Mouse (Mus musculus): Measurements from ENCODE around the gene Macrod1. TPM values are rescaled to one million over a fixed set of nuclear protein-coding genes. Genes with fewer than 3 reads are reported as not detected.

Gene Macrod1
- polyA plus RNA-seq, 1 experiment from 2014 or later = 12.2 TPM

DNA sequence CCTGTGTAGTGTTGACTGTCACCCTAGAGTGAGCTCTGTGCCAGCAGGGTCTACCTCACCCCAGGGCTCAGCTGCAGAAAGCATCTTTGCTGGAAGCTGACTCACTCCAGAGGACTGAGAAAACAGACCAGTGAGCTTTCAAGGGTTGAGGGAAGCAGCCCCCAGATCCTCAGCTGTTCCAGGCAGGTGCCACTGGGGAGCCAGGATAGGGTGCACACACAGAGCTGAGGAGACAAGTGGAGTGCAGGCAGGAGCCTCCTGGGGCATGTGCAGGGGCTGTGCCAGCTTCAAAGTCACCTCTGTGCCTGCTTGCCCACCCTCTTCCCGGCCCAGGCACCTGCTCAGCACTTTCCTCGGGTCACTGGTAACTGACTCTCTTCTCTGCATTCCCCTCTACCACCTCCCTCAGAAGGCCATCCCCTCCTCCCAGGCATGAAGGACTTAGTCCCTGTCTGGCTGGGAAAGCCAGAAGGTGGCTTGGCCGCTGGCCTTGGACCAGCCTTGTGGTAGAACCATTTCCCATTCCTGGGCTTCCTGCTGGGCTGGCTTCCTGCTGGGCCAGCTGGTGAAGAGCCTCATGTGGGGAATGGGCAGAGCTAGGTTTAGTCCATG, 122.3 kb downstream of the Macrod1 start:
- no peak overlapping the region for H3K9ac ChIP-seq
- 45% methylated on average over 2 of the region's 3 CpGs for WGBS
- no peak overlapping the region for H3K4me2 ChIP-seq (replicated peaks)
- H3K4me3 ChIP-seq = no peak overlapping the region
- ATAC-seq (ENCODE audit: insufficient number of reproducible peaks, insufficient read depth, low FRiP score, low TSS enrichment) = no peak
- no peak overlapping the region for H3K27ac ChIP-seq
- peaks cover 53% of the 10 kb centered on the region for H3K4me1 ChIP-seq
- no peaks in the 10 kb centered on the region for H3K36me3 ChIP-seq
- no peaks in the 10 kb centered on the region for H3K9me3 ChIP-seq
- peaks cover 29% of the 10 kb centered on the region for H3K27me3 ChIP-seq

DNA sequence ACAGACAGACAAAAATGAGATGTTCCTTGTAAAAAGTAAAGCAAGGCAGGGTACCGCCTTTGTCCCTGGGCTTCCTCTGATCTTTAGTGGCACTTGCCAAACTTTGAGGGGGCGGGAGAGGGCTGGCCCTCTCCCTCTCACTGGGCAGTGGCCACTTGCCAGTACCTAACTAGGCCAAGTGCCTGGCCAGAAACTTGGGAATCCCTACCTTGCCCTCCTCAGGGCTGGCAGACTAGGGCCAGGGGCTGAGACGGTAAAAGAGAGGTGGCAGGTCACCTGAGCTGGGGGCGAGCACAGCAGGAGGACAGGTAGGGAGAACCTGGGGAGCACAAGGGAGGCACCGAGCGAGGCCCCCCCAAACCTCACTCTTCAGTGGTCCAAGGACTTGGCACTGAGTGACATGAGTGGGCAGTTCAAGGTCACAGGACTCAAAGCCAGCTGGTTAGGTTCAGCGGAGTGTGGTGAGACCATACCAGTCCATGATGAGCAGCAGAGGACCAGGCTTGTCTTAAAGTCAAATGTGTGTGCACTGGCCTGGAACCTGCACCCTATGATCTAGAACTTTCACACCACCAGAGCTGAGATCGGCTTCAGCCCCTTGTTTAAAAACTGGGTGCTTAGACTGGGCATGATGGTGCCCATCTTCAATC, 124.3 kb downstream of the Macrod1 start:
- no peak overlapping the region for H3K27ac ChIP-seq
- no peaks in the 10 kb centered on the region for H3K9me3 ChIP-seq
- peaks cover 60% of the 10 kb centered on the region for H3K4me1 ChIP-seq
- peaks cover 42% of the 10 kb centered on the region for H3K27me3 ChIP-seq
- H3K36me3 ChIP-seq = no peaks in the 10 kb centered on the region
- no peak overlapping the region for H3K9ac ChIP-seq
- 79% methylated on average over 8 of the region's 8 CpGs for WGBS
- ATAC-seq (ENCODE audit: insufficient number of reproducible peaks, insufficient read depth, low FRiP score, low TSS enrichment) = no peak
- no peak overlapping the region for H3K4me3 ChIP-seq
- no peak overlapping the region for H3K4me2 ChIP-seq (replicated peaks)

DNA sequence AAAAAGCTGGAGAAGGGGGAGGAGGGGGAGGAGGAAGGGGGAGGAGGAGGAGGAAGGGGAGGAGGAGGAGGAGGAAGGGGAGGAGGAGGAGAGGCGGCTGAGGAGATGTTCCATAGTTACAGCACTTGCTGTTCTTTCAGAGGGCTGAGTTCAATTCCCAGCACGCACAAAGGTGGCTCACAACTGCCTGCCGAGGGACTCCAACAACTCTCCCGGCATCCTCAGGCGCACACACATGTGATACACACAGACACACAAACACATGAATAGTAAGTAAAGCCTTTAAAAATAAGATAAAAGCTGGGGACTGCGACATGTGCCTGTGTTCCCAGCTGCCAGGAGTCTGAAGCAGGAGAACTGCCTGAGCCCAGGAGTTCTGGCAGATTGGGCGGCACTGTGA, 124.9 kb downstream of the Macrod1 start:
- peak overlapping the region; percentile 70 for H3K27ac ChIP-seq
- H3K36me3 ChIP-seq = no peaks in the 10 kb centered on the region
- no peaks in the 10 kb centered on the region for H3K9me3 ChIP-seq
- H3K9ac ChIP-seq = no peak overlapping the region
- no peak overlapping the region for H3K4me2 ChIP-seq (replicated peaks)
- peaks cover 48% of the 10 kb centered on the region for H3K27me3 ChIP-seq
- H3K4me1 ChIP-seq = peaks cover 56% of the 10 kb centered on the region
- WGBS = 54% methylated on average over 7 of the region's 7 CpGs
- no peak for ATAC-seq (ENCODE audit: insufficient number of reproducible peaks, insufficient read depth, low FRiP score, low TSS enrichment)
- no peak overlapping the region for H3K4me3 ChIP-seq

GRCm38 (mm10) chr19:7182273-7182949, 125.8 kb downstream of the Macrod1 start:
- no peak overlapping the region for H3K4me3 ChIP-seq
- H3K36me3 ChIP-seq = no peaks in the 10 kb centered on the region
- H3K27ac ChIP-seq = peak overlapping the region; percentile 70
- peak overlapping the region; percentile 40 for H3K4me2 ChIP-seq (replicated peaks)
- peaks cover 53% of the 10 kb centered on the region for H3K4me1 ChIP-seq
- ATAC-seq (ENCODE audit: insufficient number of reproducible peaks, insufficient read depth, low FRiP score, low TSS enrichment) = 0 out of 2 replicates have a peak, but pooled peaks have one; percentile 35
- H3K9ac ChIP-seq = no peak overlapping the region
- 4% methylated on average over 23 of the region's 23 CpGs for whole genome bisulfite sequencing
- H3K9me3 ChIP-seq = no peaks in the 10 kb centered on the region
- H3K27me3 ChIP-seq = peaks cover 55% of the 10 kb centered on the region

DNA sequence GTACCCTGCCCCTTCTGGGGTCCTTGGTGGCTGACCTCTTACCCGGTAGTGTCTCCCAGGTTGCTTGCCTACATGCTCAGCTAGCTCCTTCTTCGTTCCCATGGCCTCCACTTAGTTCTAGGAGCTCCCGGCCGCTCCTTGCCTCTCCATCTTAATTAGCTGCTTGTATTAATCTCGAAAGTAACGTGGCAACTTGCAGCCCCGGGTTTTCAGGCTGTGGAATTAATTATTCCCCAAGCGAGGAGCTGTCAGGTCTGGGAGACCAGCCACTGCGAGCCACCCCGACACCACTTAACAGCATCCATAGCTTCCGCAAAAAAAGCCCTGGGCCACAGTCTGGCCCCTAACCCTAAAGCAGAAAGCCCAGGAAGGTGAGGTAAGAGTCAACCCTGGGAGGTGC, 126.8 kb downstream of the Macrod1 start:
- Histone ChIP-seq H3K4me1 (peaks cover 45% of the 10 kb centered on the region), H3K9me3 (no peaks in the 10 kb centered on the region), H3K27me3 (peaks cover 55% of the 10 kb centered on the region), H3K36me3 (no peaks in the 10 kb centered on the region), H3K9ac (no peak overlapping the region), H3K27ac (0 out of 2 replicates have a peak overlapping the region, but pooled peaks have one; percentile 7), H3K4me2 (replicated peaks) (no peak overlapping the region), H3K4me3 (no peak overlapping the region)
- no peak for ATAC-seq (ENCODE audit: insufficient number of reproducible peaks, insufficient read depth, low FRiP score, low TSS enrichment)
- 46% methylated on average over 11 of the region's 11 CpGs for whole genome bisulfite sequencing

- H3K36me3 ChIP-seq = no peaks in the 10 kb centered on the region
- no peak for ATAC-seq (ENCODE audit: insufficient number of reproducible peaks, insufficient read depth, low FRiP score, low TSS enrichment)
- no peaks in the 10 kb centered on the region for H3K9me3 ChIP-seq
- no peak overlapping the region for H3K4me3 ChIP-seq
- H3K4me2 ChIP-seq (replicated peaks) = no peak overlapping the region
- no peak overlapping the region for H3K9ac ChIP-seq
- peaks cover 39% of the 10 kb centered on the region for H3K4me1 ChIP-seq
- H3K27ac ChIP-seq = no peak overlapping the region
- H3K27me3 ChIP-seq = peaks cover 56% of the 10 kb centered on the region
- WGBS = 41% methylated on average over 4 of the region's 4 CpGs
Measured at GRCm38 (mm10) chr19:7185059-7185458, 128.4 kb downstream of the Macrod1 start.

DNA sequence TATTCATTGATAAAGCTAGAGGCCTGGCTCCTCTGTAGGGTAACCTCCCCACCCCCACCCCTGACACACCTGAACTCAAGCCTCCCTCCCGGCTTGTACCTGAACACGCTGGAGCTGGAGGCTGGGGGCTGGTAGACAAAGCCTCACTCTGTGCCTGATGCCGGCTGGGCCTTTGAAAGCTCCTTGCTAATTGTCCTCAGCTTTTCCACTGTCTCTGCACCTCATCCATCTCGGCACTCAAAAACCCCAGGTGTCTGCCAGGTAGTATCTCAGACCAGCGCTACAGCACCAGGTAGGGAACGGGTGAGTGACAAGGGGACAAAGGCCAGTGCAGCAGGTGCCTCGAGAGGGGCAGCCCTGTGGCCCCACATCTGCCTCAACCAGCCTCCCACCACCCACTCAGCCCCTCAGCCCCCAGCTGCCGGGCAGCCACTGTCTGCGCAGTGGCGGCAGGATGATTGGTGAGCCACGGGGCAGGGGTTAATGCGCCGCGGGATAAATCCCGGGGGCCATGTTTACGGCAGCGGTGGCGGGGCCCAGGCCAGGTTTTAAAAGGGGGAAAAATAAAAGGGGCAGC, 129.2 kb downstream of the Macrod1 start:
- Histone ChIP-seq H3K9ac (no peak overlapping the region), H3K27me3 (peaks cover 55% of the 10 kb centered on the region), H3K27ac (no peak overlapping the region), H3K4me2 (replicated peaks) (no peak overlapping the region; the same call in 1 of the 2 replicates), H3K4me1 (peaks cover 39% of the 10 kb centered on the region), H3K36me3 (no peaks in the 10 kb centered on the region), H3K9me3 (no peaks in the 10 kb centered on the region), H3K4me3 (no peak overlapping the region)
- WGBS = 6% methylated on average over 18 of the region's 18 CpGs
- ATAC-seq (ENCODE audit: insufficient number of reproducible peaks, insufficient read depth, low FRiP score, low TSS enrichment) = no peak

DNA sequence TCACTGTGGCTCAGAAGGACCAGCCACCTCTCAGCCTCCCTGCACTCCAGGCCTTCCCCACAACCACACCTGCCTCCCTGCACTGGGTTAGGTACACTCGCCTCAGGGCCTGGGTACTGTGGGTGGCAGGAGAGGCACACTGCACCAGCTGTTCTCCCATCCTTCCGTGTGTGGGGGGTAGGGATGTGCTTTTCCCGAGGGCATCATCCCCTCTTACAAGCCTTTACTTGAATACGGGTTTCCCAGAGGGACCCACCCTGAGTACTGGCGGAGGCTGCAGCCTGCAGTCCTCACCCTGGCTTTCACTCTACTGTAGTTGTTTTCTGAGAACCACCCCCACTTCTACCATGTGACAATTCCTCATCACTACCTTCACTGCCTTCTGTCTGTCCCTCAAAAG, 130.5 kb downstream of the Macrod1 start:
- H3K4me2 ChIP-seq (replicated peaks) = no peak overlapping the region
- H3K36me3 ChIP-seq = no peaks in the 10 kb centered on the region
- no peak for ATAC-seq (ENCODE audit: insufficient number of reproducible peaks, insufficient read depth, low FRiP score, low TSS enrichment)
- no peak overlapping the region for H3K9ac ChIP-seq
- peaks cover 32% of the 10 kb centered on the region for H3K4me1 ChIP-seq
- no peaks in the 10 kb centered on the region for H3K9me3 ChIP-seq
- H3K27ac ChIP-seq = no peak overlapping the region
- WGBS = 53% methylated on average over 5 of the region's 5 CpGs
- peaks cover 49% of the 10 kb centered on the region for H3K27me3 ChIP-seq
- H3K4me3 ChIP-seq = no peak overlapping the region

DNA sequence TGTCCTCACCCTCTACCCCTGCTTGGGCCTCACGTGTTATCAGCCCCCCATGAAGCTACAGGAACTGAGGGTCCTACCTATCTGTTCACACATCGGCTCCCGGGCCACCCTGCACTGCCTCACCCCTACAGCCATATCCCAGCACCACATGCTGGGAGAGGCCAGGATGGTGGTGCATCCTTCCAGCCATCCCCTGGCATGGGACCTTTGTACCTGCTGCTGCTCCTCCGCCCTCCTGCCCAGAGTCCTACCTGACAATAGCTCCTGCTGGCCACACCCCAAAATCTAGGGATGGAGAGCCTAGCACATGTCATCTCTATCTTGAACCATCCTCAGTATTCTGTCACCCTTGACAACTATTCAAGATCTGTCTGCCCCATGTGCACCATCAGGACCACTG, 132.4 kb downstream of the Macrod1 start:
- Histone ChIP-seq H3K27me3 (peaks cover 32% of the 10 kb centered on the region), H3K9ac (no peak overlapping the region), H3K27ac (no peak overlapping the region), H3K36me3 (no peaks in the 10 kb centered on the region), H3K4me2 (replicated peaks) (no peak overlapping the region), H3K9me3 (no peaks in the 10 kb centered on the region), H3K4me3 (no peak overlapping the region), H3K4me1 (peaks cover 14% of the 10 kb centered on the region)
- WGBS = 73% methylated on average over 4 of the region's 4 CpGs
- no peak for ATAC-seq (ENCODE audit: insufficient number of reproducible peaks, insufficient read depth, low FRiP score, low TSS enrichment)

DNA sequence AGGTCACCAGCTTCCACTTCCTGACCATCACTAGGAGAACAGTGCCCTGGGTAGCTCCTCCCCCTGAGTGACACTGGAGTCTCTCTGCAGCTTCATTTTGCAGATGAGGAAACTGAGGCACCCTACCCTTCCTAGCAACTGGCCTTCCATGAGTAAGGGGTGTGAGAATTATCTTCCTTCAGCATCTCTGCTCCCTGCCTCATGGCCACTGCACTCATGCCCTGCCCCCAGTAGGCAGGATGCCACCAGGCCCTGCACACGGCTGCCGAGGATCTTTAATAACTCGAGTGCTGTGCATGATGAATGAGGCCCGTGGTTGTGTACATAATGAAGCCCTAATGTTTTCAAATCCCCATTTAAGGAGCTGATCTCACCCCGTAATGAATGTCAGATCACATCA, 134.4 kb downstream of the Macrod1 start:
- Histone ChIP-seq H3K36me3 (no peaks in the 10 kb centered on the region), H3K4me3 (no peak overlapping the region), H3K4me2 (replicated peaks) (no peak overlapping the region), H3K4me1 (peaks cover 10% of the 10 kb centered on the region), H3K9me3 (no peaks in the 10 kb centered on the region), H3K27ac (no peak overlapping the region), H3K27me3 (peaks cover 19% of the 10 kb centered on the region), H3K9ac (no peak overlapping the region)
- WGBS = 58% methylated on average over 5 of the region's 5 CpGs
- no peak for ATAC-seq (ENCODE audit: insufficient number of reproducible peaks, insufficient read depth, low FRiP score, low TSS enrichment)

DNA sequence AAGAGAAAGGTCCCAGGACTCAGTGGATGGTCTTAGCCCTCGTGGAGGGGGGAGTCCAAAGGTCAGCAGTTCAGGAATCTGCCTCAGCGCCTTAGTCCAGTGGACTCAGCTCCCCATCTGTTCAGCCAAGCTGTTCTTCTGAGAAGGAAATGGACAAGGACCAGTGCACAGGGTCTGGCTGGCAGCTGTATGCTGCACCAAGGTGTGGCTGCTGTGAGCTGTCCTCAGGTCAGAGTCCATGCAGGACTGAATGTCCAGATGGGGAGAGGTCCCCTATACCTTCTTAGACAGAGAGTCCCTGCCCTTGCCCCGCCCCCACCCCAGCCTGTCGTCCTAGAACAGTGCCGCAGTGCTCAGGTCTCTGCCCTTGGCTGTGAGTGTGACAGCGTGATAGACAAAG, 135.0 kb downstream of the Macrod1 start:
- Histone ChIP-seq H3K4me3 (no peak overlapping the region), H3K4me2 (replicated peaks) (no peak overlapping the region), H3K9me3 (no peaks in the 10 kb centered on the region), H3K9ac (no peak overlapping the region), H3K27ac (no peak overlapping the region), H3K36me3 (no peaks in the 10 kb centered on the region), H3K27me3 (peaks cover 13% of the 10 kb centered on the region; the same call in 1 of the 2 replicates), H3K4me1 (peaks cover 16% of the 10 kb centered on the region)
- no peak for ATAC-seq (ENCODE audit: insufficient number of reproducible peaks, insufficient read depth, low FRiP score, low TSS enrichment)
- 50% methylated on average over 6 of the region's 6 CpGs for WGBS

Measured in embryonic facial prominence, embryonic 12.5 days (tissue).